Mouse (Mus musculus): Measurements from ENCODE around the gene Alpi. TPM values are rescaled to one million over a fixed set of nuclear protein-coding genes. Genes with fewer than 3 reads are reported as not detected.

The Alpi gene
- polyA plus RNA-seq, 1 experiment from 2014 or later, result not detected

DNA sequence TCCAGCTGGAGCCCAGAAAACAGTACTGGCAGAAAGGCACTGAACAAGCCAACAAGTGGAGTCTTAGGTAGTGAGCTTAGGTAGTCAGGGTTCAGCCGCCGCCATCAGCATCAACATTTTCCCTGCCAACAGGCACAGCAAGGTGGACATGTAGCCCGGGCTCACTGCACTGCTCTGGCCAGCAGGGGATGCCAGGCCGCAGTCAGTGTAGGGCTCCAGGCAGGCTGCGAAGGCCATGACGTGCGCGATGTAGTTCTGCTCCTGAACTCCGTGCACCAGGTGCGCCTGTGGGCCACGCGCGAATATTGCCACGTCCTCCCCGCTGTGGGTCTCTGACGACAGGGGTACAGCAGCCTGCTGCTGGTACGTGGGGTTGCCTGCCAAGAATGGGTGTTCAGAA lies 14.4 kb downstream of the Alpi start:
- Histone ChIP-seq H3K9ac (ENCODE audit: low read length) (no peak overlapping the region), H3K4me3 (ENCODE audit: low read depth, low read length) (no peak overlapping the region), H3K4me2 (ENCODE audit: low read depth, low read length, severe bottlenecking) (no peak overlapping the region), H3K27me3 (ENCODE audit: control insufficient read depth, insufficient read depth, low read length) (no peaks in the 10 kb centered on the region), H3K27ac (ENCODE audit: low read depth, low read length) (no peak overlapping the region), H3K36me3 (ENCODE audit: control insufficient read depth, insufficient read depth, low read length) (no peaks in the 10 kb centered on the region), H3K9me3 (ENCODE audit: control insufficient read depth, low read length) (no peaks in the 10 kb centered on the region), H3K4me1 (replicated peaks; ENCODE audit: control insufficient read depth, insufficient read depth, low read length) (no peaks in the 10 kb centered on the region)
- 74% methylated on average over 17 of the region's 17 CpGs for WGBS
- DNase-seq (ENCODE audit: low spot score) (no peak), ATAC-seq (replicated peaks; ENCODE audit: low FRiP score) (no peak)

DNA sequence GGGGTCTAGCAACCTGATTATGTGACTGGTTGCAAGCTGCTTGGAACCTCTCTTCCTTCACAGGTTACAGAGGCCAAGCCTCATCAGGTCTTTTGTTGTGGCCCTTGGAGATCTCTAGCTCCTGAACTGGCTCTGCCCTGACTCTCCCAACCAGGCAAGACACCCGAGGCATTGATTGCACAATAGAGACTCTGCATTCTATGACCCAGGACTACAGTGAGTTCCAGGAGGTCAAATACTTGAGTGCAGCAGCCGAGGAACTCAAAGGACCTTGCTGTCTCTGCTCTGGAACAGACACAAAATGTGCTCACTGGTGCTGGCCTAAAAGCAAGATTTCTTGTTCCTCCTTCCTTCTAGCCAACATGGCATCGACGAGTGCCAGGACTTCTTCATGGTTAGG lies 15.2 kb downstream of the Alpi start:
- Histone ChIP-seq H3K4me1 (replicated peaks; ENCODE audit: control insufficient read depth, insufficient read depth, low read length) (no peaks in the 10 kb centered on the region), H3K4me2 (ENCODE audit: low read depth, low read length, severe bottlenecking) (no peak overlapping the region), H3K27ac (ENCODE audit: low read depth, low read length) (no peak overlapping the region), H3K9ac (ENCODE audit: low read length) (no peak overlapping the region), H3K9me3 (ENCODE audit: control insufficient read depth, low read length) (no peaks in the 10 kb centered on the region), H3K4me3 (ENCODE audit: low read depth, low read length) (no peak overlapping the region), H3K36me3 (ENCODE audit: control insufficient read depth, insufficient read depth, low read length) (no peaks in the 10 kb centered on the region), H3K27me3 (ENCODE audit: control insufficient read depth, insufficient read depth, low read length) (no peaks in the 10 kb centered on the region)
- no peak for DNase-seq (ENCODE audit: low spot score)
- WGBS, result 78% methylated on average over 4 of the region's 4 CpGs
- no peak for ATAC-seq (replicated peaks; ENCODE audit: low FRiP score)

DNA sequence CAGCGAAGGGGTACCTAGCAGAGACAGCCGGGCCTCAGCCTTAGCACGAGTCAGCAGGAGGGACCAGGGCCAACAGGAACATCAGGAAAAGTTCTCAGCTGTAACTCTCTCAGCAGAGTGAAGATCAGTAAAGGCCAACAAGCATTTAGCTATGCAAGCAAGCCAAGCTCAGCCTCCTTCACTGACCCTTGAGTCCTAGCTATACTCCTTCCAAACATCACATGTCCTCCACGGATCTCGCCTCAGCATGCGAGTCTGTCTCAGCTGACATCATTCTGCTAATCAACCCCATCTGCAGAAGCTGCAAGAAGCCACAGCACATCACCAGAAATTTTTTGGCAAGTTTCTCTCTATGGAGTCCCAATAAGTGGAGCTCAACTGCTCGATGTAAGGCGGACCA lies 27.6 kb downstream of the Alpi start:
- H3K36me3 ChIP-seq (ENCODE audit: control insufficient read depth, insufficient read depth, low read length), result no peaks in the 10 kb centered on the region
- no peak for DNase-seq (ENCODE audit: low spot score)
- H3K27me3 ChIP-seq (ENCODE audit: control insufficient read depth, insufficient read depth, low read length), result no peaks in the 10 kb centered on the region
- no peaks in the 10 kb centered on the region for H3K4me1 ChIP-seq (replicated peaks; ENCODE audit: control insufficient read depth, insufficient read depth, low read length)
- 94% methylated on average over 8 of the region's 8 CpGs for WGBS
- H3K9me3 ChIP-seq (ENCODE audit: control insufficient read depth, low read length), result no peaks in the 10 kb centered on the region
- H3K4me2 ChIP-seq (ENCODE audit: low read depth, low read length, severe bottlenecking), result no peak overlapping the region
- no peak for ATAC-seq (replicated peaks; ENCODE audit: low FRiP score)
- H3K27ac ChIP-seq (ENCODE audit: low read depth, low read length), result no peak overlapping the region
- no peak overlapping the region for H3K9ac ChIP-seq (ENCODE audit: low read length)
- H3K4me3 ChIP-seq (ENCODE audit: low read depth, low read length), result no peak overlapping the region

DNA sequence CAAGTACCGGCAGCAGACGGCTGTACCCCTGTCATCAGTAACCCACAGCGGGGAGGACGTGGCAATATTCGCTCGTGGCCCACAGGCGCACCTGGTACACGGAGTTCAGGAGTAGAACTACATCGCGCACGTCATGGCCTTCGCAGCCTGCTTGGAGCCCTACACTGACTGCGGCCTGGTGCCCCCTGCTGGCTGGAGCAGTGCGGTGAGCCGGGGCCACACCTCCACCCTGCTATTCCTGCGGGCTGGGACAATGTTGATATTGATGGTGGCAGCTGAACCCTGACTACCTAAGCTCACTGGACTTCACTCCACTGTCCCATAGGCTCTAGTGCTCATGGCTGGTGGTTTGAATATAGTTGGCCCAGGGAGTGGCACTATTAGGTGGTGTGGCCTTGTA lies 30.7 kb downstream of the Alpi start:
- H3K27ac ChIP-seq (ENCODE audit: low read depth, low read length), result no peak overlapping the region
- DNase-seq (ENCODE audit: low spot score) (peak; percentile 64), ATAC-seq (replicated peaks; ENCODE audit: low FRiP score) (no peak; the same call in 1 of the 2 replicates)
- H3K27me3 ChIP-seq (ENCODE audit: control insufficient read depth, insufficient read depth, low read length), result no peaks in the 10 kb centered on the region
- no peak overlapping the region for H3K4me2 ChIP-seq (ENCODE audit: low read depth, low read length, severe bottlenecking)
- no peaks in the 10 kb centered on the region for H3K9me3 ChIP-seq (ENCODE audit: control insufficient read depth, low read length)
- no peak overlapping the region for H3K9ac ChIP-seq (ENCODE audit: low read length)
- H3K36me3 ChIP-seq (ENCODE audit: control insufficient read depth, insufficient read depth, low read length), result no peaks in the 10 kb centered on the region
- WGBS, result 52% methylated on average over 16 of the region's 16 CpGs
- H3K4me3 ChIP-seq (ENCODE audit: low read depth, low read length), result no peak overlapping the region
- H3K4me1 ChIP-seq (replicated peaks; ENCODE audit: control insufficient read depth, insufficient read depth, low read length), result no peaks in the 10 kb centered on the region

DNA sequence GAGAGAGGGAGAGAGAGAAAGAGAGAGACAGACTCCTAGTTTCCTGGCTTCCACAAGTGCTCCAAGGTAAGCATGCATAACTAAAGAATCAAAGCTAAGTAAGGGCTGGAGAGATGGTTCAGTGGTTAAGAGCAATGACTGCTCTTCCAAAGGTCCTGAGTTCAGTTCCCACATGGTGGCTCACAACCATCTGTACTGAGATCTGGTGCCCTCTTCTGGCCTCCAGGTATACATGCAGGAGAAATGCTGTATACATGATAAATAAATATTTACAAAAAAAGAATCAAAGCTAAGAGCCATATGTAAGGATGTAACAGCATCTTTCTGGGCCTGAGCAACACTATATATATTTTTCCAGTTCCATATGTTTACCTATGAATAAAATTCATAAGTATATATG lies 40.5 kb downstream of the Alpi start:
- Histone ChIP-seq H3K27me3 (ENCODE audit: control insufficient read depth, insufficient read depth, low read length) (no peaks in the 10 kb centered on the region), H3K9me3 (ENCODE audit: control insufficient read depth, low read length) (no peaks in the 10 kb centered on the region), H3K9ac (ENCODE audit: low read length) (no peak overlapping the region), H3K36me3 (ENCODE audit: control insufficient read depth, insufficient read depth, low read length) (no peaks in the 10 kb centered on the region), H3K4me3 (ENCODE audit: low read depth, low read length) (no peak overlapping the region), H3K4me2 (ENCODE audit: low read depth, low read length, severe bottlenecking) (no peak overlapping the region), H3K4me1 (replicated peaks; ENCODE audit: control insufficient read depth, insufficient read depth, low read length) (no peaks in the 10 kb centered on the region), H3K27ac (ENCODE audit: low read depth, low read length) (no peak overlapping the region)
- ATAC-seq (replicated peaks; ENCODE audit: low FRiP score) (no peak), DNase-seq (ENCODE audit: low spot score) (no peak)

DNA sequence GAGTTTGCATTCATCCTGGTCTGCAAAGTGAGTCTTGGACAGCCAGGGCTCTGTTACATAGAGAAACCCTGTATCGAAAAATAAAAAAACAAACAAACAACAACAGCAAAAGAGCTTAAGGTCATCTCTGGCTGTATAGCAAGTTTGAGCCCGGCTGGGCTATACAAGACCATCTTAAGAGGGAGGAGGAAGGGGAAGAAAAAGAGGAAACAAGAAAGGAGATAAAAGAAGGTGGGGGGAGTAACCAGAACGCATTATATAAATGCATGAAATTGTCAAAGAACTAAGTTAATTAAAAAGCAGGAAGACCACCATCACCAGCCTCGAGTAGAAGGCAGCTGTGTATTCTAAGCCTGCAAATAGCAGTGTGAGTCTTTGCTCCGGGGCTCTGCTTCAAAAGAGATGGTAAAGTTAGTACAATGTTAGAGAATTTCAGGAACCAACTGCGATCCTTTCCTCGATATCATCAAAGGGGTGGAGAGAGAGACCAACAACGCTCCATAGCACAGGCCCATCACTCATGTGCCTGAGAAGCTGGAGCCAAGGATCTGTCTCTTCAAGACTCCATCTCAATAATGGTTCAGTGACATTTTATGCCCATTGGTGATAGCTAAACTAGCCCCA lies 42.3 kb downstream of the Alpi start:
- WGBS, result 84% methylated on average over 8 of the region's 8 CpGs
- Histone ChIP-seq H3K27ac (ENCODE audit: low read depth, low read length) (no peak overlapping the region), H3K27me3 (ENCODE audit: control insufficient read depth, insufficient read depth, low read length) (no peaks in the 10 kb centered on the region), H3K4me3 (ENCODE audit: low read depth, low read length) (no peak overlapping the region), H3K4me2 (ENCODE audit: low read depth, low read length, severe bottlenecking) (no peak overlapping the region), H3K4me1 (replicated peaks; ENCODE audit: control insufficient read depth, insufficient read depth, low read length) (no peaks in the 10 kb centered on the region), H3K36me3 (ENCODE audit: control insufficient read depth, insufficient read depth, low read length) (no peaks in the 10 kb centered on the region), H3K9me3 (ENCODE audit: control insufficient read depth, low read length) (no peaks in the 10 kb centered on the region), H3K9ac (ENCODE audit: low read length) (no peak overlapping the region)
- ATAC-seq (replicated peaks; ENCODE audit: low FRiP score) (no peak), DNase-seq (ENCODE audit: low spot score) (no peak)

DNA sequence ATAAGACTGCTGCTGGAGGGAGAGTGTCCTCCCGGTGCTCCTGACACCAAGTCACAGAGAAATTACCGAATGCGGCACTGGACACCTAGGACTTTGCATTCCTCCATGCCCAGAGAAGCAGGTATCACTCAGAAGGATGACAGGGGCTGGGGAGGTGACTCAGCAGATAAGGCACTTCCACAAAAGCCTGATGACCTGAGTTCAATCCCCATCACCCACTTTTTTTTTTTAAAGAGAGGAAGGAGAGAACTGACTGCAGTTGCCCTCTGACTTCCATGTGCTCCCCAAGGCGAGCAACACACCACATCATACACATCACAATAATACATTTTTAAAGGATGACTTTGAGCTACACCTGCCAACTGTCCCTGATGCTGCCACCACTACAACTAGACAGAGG lies 44.3 kb downstream of the Alpi start:
- WGBS, result 80% methylated on average over 4 of the region's 4 CpGs
- ATAC-seq (replicated peaks; ENCODE audit: low FRiP score) (no peak), DNase-seq (ENCODE audit: low spot score) (no peak)
- H3K27me3 ChIP-seq (ENCODE audit: control insufficient read depth, insufficient read depth, low read length), result no peaks in the 10 kb centered on the region
- no peaks in the 10 kb centered on the region for H3K9me3 ChIP-seq (ENCODE audit: control insufficient read depth, low read length)
- no peaks in the 10 kb centered on the region for H3K4me1 ChIP-seq (replicated peaks; ENCODE audit: control insufficient read depth, insufficient read depth, low read length)
- H3K4me2 ChIP-seq (ENCODE audit: low read depth, low read length, severe bottlenecking), result no peak overlapping the region
- H3K4me3 ChIP-seq (ENCODE audit: low read depth, low read length), result no peak overlapping the region
- no peak overlapping the region for H3K27ac ChIP-seq (ENCODE audit: low read depth, low read length)
- H3K36me3 ChIP-seq (ENCODE audit: control insufficient read depth, insufficient read depth, low read length), result no peaks in the 10 kb centered on the region
- H3K9ac ChIP-seq (ENCODE audit: low read length), result no peak overlapping the region

DNA sequence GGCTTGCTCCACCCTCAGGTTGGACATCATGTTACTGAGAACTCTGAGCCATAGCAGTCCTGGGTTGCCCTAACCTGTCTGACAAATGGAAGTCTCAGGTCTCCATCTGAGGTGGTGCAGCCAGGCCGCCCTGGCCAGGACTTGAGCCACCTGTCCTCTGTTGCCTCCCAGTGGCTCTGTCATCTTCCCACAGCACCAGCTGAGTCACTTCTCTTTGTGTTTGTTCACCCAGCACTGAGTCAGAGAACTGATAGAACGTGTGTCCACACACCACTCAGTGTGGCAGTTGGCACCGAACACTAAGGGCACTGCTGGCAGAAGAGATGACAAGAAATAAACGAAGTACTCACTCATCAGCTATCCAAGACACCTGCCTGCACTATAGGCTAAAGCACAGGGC lies 50.0 kb downstream of the Alpi start:
- Histone ChIP-seq H3K27ac (ENCODE audit: low read depth, low read length) (no peak overlapping the region), H3K4me3 (ENCODE audit: low read depth, low read length) (no peak overlapping the region), H3K9me3 (ENCODE audit: control insufficient read depth, low read length) (no peaks in the 10 kb centered on the region), H3K36me3 (ENCODE audit: control insufficient read depth, insufficient read depth, low read length) (no peaks in the 10 kb centered on the region), H3K27me3 (ENCODE audit: control insufficient read depth, insufficient read depth, low read length) (no peaks in the 10 kb centered on the region), H3K4me2 (ENCODE audit: low read depth, low read length, severe bottlenecking) (no peak overlapping the region), H3K4me1 (replicated peaks; ENCODE audit: control insufficient read depth, insufficient read depth, low read length) (no peaks in the 10 kb centered on the region), H3K9ac (ENCODE audit: low read length) (no peak overlapping the region)
- ATAC-seq (replicated peaks; ENCODE audit: low FRiP score) (no peak), DNase-seq (ENCODE audit: low spot score) (no peak)
- WGBS, result 88% methylated on average over 4 of the region's 4 CpGs

DNA sequence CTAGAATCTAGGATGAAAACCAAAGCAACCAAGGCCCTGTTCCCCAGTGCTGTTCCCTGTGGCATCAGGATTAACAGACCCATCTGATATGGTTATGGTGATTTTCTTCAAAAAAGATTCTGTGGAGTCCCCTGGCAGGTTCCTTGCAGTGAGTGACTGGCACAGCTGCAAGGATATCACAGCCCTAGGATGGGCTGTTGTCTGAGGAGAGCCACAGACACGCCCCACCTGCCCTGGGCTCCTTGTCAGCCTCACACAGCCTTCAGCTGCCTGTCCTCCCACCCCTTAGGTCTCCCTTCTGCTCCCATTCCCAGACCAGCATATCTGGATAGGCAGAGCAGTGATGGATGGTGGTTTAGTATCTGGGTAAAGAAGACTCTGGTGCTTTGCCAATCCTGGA lies 50.7 kb downstream of the Alpi start:
- H3K36me3 ChIP-seq (ENCODE audit: control insufficient read depth, insufficient read depth, low read length), result no peaks in the 10 kb centered on the region
- H3K4me3 ChIP-seq (ENCODE audit: low read depth, low read length), result no peak overlapping the region
- H3K27me3 ChIP-seq (ENCODE audit: control insufficient read depth, insufficient read depth, low read length), result no peaks in the 10 kb centered on the region
- no peak overlapping the region for H3K9ac ChIP-seq (ENCODE audit: low read length)
- H3K9me3 ChIP-seq (ENCODE audit: control insufficient read depth, low read length), result no peaks in the 10 kb centered on the region
- no peaks in the 10 kb centered on the region for H3K4me1 ChIP-seq (replicated peaks; ENCODE audit: control insufficient read depth, insufficient read depth, low read length)
- ATAC-seq (replicated peaks; ENCODE audit: low FRiP score) (no peak), DNase-seq (ENCODE audit: low spot score) (no peak)
- WGBS, result 82% methylated on average over 1 of the region's 1 CpGs
- no peak overlapping the region for H3K27ac ChIP-seq (ENCODE audit: low read depth, low read length)
- H3K4me2 ChIP-seq (ENCODE audit: low read depth, low read length, severe bottlenecking), result no peak overlapping the region
